Mouse (Mus musculus): ENCODE data around the gene Nkd2. TPM values are rescaled to one million over a fixed set of nuclear protein-coding genes. Genes with fewer than 3 reads are reported as not detected.

Nkd2 gene
- polyA plus RNA-seq, 1 experiment from 2014 or later: 49.9 TPM

DNA sequence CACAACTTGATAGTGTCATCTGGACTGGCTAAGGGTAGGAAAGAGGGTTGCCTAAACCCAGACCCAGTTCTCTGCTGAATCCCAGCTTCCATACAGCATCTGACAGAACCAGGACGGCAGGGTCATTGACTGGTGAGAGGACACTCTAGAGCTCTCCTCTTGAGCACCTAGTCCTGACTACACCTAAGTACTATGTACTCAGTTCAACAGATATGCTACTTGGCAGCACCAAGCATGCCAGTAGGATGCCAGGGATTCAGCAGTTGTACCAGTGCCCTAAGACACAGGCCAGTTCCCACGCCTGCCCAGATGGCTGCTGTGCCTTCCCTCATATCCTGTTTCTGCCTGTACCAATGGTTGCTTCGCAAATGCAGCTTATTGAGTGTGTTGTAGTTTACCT, 34.5 kb downstream of the Nkd2 start:
- Histone ChIP-seq H3K4me2 (ENCODE audit: low read depth, severe bottlenecking) (no peak overlapping the region), H3K4me1 (ENCODE audit: control insufficient read depth, insufficient read depth, low read length) (no peaks in the 10 kb centered on the region), H3K27ac (replicated peaks; ENCODE audit: low read depth, low read length) (no peak overlapping the region), H3K4me3 (ENCODE audit: low read depth, low read length) (no peak overlapping the region), H3K36me3 (ENCODE audit: control insufficient read depth, insufficient read depth, low read length) (peaks cover 34% of the 10 kb centered on the region), H3K9me3 (ENCODE audit: control insufficient read depth, low read length) (no peaks in the 10 kb centered on the region), H3K9ac (ENCODE audit: low read length) (no peak overlapping the region), H3K27me3 (ENCODE audit: control insufficient read depth, insufficient read depth, low read length) (no peaks in the 10 kb centered on the region)
- no peak for ATAC-seq (ENCODE audit: insufficient number of reproducible peaks, low FRiP score, low TSS enrichment, low read depth)
- WGBS: 86% methylated on average over 3 of the region's 3 CpGs
- no peak for DNase-seq (ENCODE audit: low spot score)

DNA sequence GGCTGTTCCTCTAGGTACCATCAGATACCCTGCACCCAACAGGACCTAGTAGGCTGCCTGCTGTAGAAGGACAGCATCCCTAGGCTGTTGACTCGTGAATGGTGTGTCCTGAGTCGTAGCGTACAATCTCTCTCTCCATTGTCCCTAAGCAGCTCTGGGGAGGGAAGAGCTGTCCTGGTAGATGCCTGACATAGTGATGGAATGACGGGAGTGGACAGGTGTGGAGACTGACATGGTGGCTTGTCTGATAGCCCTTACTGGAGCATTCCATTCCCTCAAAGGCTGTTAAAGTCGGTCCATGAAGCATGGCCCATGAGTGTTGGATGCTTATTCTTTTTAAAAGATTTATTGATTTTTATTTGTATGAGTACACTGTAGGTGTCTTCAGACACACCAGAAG, 42.5 kb downstream of the Nkd2 start:
- Histone ChIP-seq H3K9me3 (ENCODE audit: control insufficient read depth, low read length) (no peaks in the 10 kb centered on the region), H3K27ac (replicated peaks; ENCODE audit: low read depth, low read length) (no peak overlapping the region), H3K27me3 (ENCODE audit: control insufficient read depth, insufficient read depth, low read length) (no peaks in the 10 kb centered on the region), H3K9ac (ENCODE audit: low read length) (no peak overlapping the region), H3K4me3 (ENCODE audit: low read depth, low read length) (no peak overlapping the region), H3K36me3 (ENCODE audit: control insufficient read depth, insufficient read depth, low read length) (peaks cover 24% of the 10 kb centered on the region), H3K4me1 (ENCODE audit: control insufficient read depth, insufficient read depth, low read length) (no peaks in the 10 kb centered on the region), H3K4me2 (ENCODE audit: low read depth, severe bottlenecking) (no peak overlapping the region)
- WGBS: 96% methylated on average over 5 of the region's 5 CpGs
- DNase-seq (ENCODE audit: low spot score): no peak
- ATAC-seq (ENCODE audit: insufficient number of reproducible peaks, low FRiP score, low TSS enrichment, low read depth): no peak

DNA sequence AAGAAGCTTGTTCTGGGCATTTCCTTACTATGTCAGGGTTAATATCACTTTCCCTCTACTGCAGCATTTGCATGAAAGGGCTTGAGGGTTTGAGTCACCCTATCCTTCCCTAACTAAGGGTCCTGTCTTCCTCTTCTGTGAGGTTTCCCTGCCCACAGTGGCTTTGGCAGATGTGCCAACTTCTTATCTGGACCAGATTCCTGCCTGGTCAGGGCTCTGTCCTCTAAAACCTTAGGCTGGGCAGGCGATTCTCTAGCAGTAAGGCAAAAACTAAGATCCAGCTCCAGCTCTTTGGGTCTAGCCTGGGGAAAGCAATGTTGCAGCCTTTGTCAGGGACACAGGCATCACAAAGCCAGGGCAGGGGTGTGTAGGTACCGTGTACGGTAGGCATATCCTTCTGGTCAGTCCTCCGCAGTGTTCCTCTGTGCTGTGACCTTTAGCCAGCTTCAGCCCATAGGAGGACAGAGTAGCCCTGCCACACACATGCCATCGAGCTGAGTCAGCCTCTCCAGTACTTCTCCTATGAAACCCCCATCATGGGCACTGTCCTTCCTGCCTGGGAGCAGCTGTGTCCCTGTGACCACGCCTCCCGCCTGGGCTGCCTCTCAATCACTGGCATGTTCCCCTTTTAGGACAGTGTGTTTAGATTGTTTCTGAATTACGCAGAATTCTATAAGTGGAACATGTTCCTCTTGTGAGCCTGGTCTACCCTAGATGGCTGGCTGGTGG, 43.8 kb downstream of the Nkd2 start:
- Histone ChIP-seq H3K9ac (ENCODE audit: low read length) (no peak overlapping the region), H3K4me2 (ENCODE audit: low read depth, severe bottlenecking) (no peak overlapping the region), H3K27ac (replicated peaks; ENCODE audit: low read depth, low read length) (no peak overlapping the region), H3K4me3 (ENCODE audit: low read depth, low read length) (no peak overlapping the region), H3K36me3 (ENCODE audit: control insufficient read depth, insufficient read depth, low read length) (peaks cover 21% of the 10 kb centered on the region), H3K27me3 (ENCODE audit: control insufficient read depth, insufficient read depth, low read length) (no peaks in the 10 kb centered on the region), H3K4me1 (ENCODE audit: control insufficient read depth, insufficient read depth, low read length) (no peaks in the 10 kb centered on the region), H3K9me3 (ENCODE audit: control insufficient read depth, low read length) (no peaks in the 10 kb centered on the region)
- 92% methylated on average over 8 of the region's 8 CpGs for WGBS
- DNase-seq (ENCODE audit: low spot score) (no peak), ATAC-seq (ENCODE audit: insufficient number of reproducible peaks, low FRiP score, low TSS enrichment, low read depth) (no peak)

DNA sequence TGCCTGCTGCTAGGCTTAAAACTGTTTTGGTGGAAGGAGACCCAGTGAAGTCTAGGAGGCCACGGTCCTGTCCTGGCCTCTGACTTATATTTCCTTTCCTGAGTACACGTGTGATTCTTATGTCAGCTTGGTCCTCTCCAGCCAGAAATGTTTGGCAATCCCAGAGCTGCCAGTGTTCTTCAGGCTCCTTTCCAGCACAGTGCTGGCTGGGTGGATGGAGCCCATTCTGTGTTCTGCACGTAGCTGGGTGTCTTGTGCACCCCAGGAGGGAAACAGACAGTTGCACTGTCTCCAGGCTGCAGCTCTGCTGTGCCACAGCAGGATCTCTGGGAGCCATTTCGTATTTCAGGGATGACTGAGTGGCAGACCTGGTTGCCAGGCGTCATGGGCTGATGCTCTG, 48.3 kb downstream of the Nkd2 start:
- H3K9me3 ChIP-seq (ENCODE audit: control insufficient read depth, low read length): no peaks in the 10 kb centered on the region
- WGBS: 91% methylated on average over 5 of the region's 5 CpGs
- H3K36me3 ChIP-seq (ENCODE audit: control insufficient read depth, insufficient read depth, low read length): peaks cover 34% of the 10 kb centered on the region
- ATAC-seq (ENCODE audit: insufficient number of reproducible peaks, low FRiP score, low TSS enrichment, low read depth): no peak
- no peak overlapping the region for H3K27ac ChIP-seq (replicated peaks; ENCODE audit: low read depth, low read length)
- no peak overlapping the region for H3K4me3 ChIP-seq (ENCODE audit: low read depth, low read length)
- H3K4me2 ChIP-seq (ENCODE audit: low read depth, severe bottlenecking): no peak overlapping the region
- H3K9ac ChIP-seq (ENCODE audit: low read length): no peak overlapping the region
- no peaks in the 10 kb centered on the region for H3K27me3 ChIP-seq (ENCODE audit: control insufficient read depth, insufficient read depth, low read length)
- no peak for DNase-seq (ENCODE audit: low spot score)
- H3K4me1 ChIP-seq (ENCODE audit: control insufficient read depth, insufficient read depth, low read length): no peaks in the 10 kb centered on the region

DNA sequence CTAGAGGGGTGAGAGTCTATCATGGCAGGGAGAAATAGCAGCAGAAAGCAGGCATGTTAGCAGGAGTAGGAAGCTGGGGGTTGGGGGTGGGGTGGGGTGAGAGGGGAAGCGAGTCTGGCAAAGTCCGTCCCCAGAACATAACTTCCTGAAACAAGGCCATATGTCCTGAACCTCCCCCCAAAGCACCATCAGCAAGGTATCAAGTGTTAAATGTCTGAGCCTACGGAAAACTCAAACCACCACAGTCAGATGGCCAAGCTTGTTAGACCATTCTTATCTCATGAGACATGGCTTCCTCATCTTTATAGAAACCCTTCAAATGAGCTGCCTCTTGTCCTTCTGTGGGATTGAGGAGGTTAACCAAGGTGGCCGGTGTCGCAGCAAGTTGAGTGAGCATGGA, 54.3 kb downstream of the Nkd2 start:
- 92% methylated on average over 5 of the region's 5 CpGs for WGBS
- H3K9me3 ChIP-seq (ENCODE audit: control insufficient read depth, low read length): no peaks in the 10 kb centered on the region
- H3K9ac ChIP-seq (ENCODE audit: low read length): no peak overlapping the region
- no peak for ATAC-seq (ENCODE audit: insufficient number of reproducible peaks, low FRiP score, low TSS enrichment, low read depth)
- no peak for DNase-seq (ENCODE audit: low spot score)
- H3K27me3 ChIP-seq (ENCODE audit: control insufficient read depth, insufficient read depth, low read length): no peaks in the 10 kb centered on the region
- H3K4me3 ChIP-seq (ENCODE audit: low read depth, low read length): no peak overlapping the region
- H3K4me1 ChIP-seq (ENCODE audit: control insufficient read depth, insufficient read depth, low read length): no peaks in the 10 kb centered on the region
- no peak overlapping the region for H3K27ac ChIP-seq (replicated peaks; ENCODE audit: low read depth, low read length)
- no peak overlapping the region for H3K4me2 ChIP-seq (ENCODE audit: low read depth, severe bottlenecking)
- peaks cover 39% of the 10 kb centered on the region for H3K36me3 ChIP-seq (ENCODE audit: control insufficient read depth, insufficient read depth, low read length)

GRCm38 (mm10) chr13:73792176-73792575, 55.3 kb downstream of the Nkd2 start:
- Histone ChIP-seq H3K9ac (ENCODE audit: low read length) (no peak overlapping the region), H3K4me2 (ENCODE audit: low read depth, severe bottlenecking) (no peak overlapping the region), H3K4me1 (ENCODE audit: control insufficient read depth, insufficient read depth, low read length) (no peaks in the 10 kb centered on the region), H3K4me3 (ENCODE audit: low read depth, low read length) (no peak overlapping the region), H3K27ac (replicated peaks; ENCODE audit: low read depth, low read length) (no peak overlapping the region), H3K36me3 (ENCODE audit: control insufficient read depth, insufficient read depth, low read length) (peaks cover 35% of the 10 kb centered on the region), H3K9me3 (ENCODE audit: control insufficient read depth, low read length) (no peaks in the 10 kb centered on the region), H3K27me3 (ENCODE audit: control insufficient read depth, insufficient read depth, low read length) (no peaks in the 10 kb centered on the region)
- ATAC-seq (ENCODE audit: insufficient number of reproducible peaks, low FRiP score, low TSS enrichment, low read depth) (no peak), DNase-seq (ENCODE audit: low spot score) (no peak)
- WGBS: 93% methylated on average over 4 of the region's 4 CpGs

GRCm38 (mm10) chr13:73782486-73782885, 64.9 kb downstream of the Nkd2 start:
- Histone ChIP-seq H3K36me3 (ENCODE audit: control insufficient read depth, insufficient read depth, low read length) (peaks cover 10% of the 10 kb centered on the region), H3K9me3 (ENCODE audit: control insufficient read depth, low read length) (no peaks in the 10 kb centered on the region), H3K4me1 (ENCODE audit: control insufficient read depth, insufficient read depth, low read length) (0 out of 2 replicates have a peak, but pooled peaks cover 3% of the 10 kb centered on the region), H3K4me3 (ENCODE audit: low read depth, low read length) (no peak overlapping the region), H3K4me2 (ENCODE audit: low read depth, severe bottlenecking) (no peak overlapping the region), H3K27me3 (ENCODE audit: control insufficient read depth, insufficient read depth, low read length) (no peaks in the 10 kb centered on the region), H3K9ac (ENCODE audit: low read length) (no peak overlapping the region), H3K27ac (replicated peaks; ENCODE audit: low read depth, low read length) (no peak overlapping the region)
- WGBS: 50% methylated on average over 5 of the region's 5 CpGs
- DNase-seq (ENCODE audit: low spot score): no peak
- ATAC-seq (ENCODE audit: insufficient number of reproducible peaks, low FRiP score, low TSS enrichment, low read depth): no peak

- Histone ChIP-seq H3K4me1 (ENCODE audit: control insufficient read depth, insufficient read depth, low read length) (peaks cover 9% of the 10 kb centered on the region; the same call in 1 of the 2 replicates), H3K9me3 (ENCODE audit: control insufficient read depth, low read length) (no peaks in the 10 kb centered on the region), H3K4me3 (ENCODE audit: low read depth, low read length) (no peak overlapping the region), H3K4me2 (ENCODE audit: low read depth, severe bottlenecking) (no peak overlapping the region), H3K36me3 (ENCODE audit: control insufficient read depth, insufficient read depth, low read length) (peaks cover 4% of the 10 kb centered on the region; the same call in 1 of the 2 replicates), H3K9ac (ENCODE audit: low read length) (no peak overlapping the region), H3K27ac (replicated peaks; ENCODE audit: low read depth, low read length) (no peak overlapping the region), H3K27me3 (ENCODE audit: control insufficient read depth, insufficient read depth, low read length) (no peaks in the 10 kb centered on the region)
- DNase-seq (ENCODE audit: low spot score) (no peak), ATAC-seq (ENCODE audit: insufficient number of reproducible peaks, low FRiP score, low TSS enrichment, low read depth) (no peak)
- 77% methylated on average over 3 of the region's 3 CpGs for WGBS
Observed at GRCm38 (mm10) chr13:73777578-73777977, 69.9 kb downstream of the Nkd2 start.

- no peak overlapping the region for H3K27ac ChIP-seq (replicated peaks; ENCODE audit: low read depth, low read length)
- peaks cover 14% of the 10 kb centered on the region for H3K4me1 ChIP-seq (ENCODE audit: control insufficient read depth, insufficient read depth, low read length)
- no peak for DNase-seq (ENCODE audit: low spot score)
- no peak overlapping the region for H3K4me2 ChIP-seq (ENCODE audit: low read depth, severe bottlenecking)
- no peaks in the 10 kb centered on the region for H3K27me3 ChIP-seq (ENCODE audit: control insufficient read depth, insufficient read depth, low read length)
- 77% methylated on average over 4 of the region's 4 CpGs for WGBS
- ATAC-seq (ENCODE audit: insufficient number of reproducible peaks, low FRiP score, low TSS enrichment, low read depth): no peak
- no peak overlapping the region for H3K4me3 ChIP-seq (ENCODE audit: low read depth, low read length)
- H3K9me3 ChIP-seq (ENCODE audit: control insufficient read depth, low read length): no peaks in the 10 kb centered on the region
- no peak overlapping the region for H3K9ac ChIP-seq (ENCODE audit: low read length)
- H3K36me3 ChIP-seq (ENCODE audit: control insufficient read depth, insufficient read depth, low read length): peaks cover 4% of the 10 kb centered on the region; the same call in 1 of the 2 replicates
Observed at GRCm38 (mm10) chr13:73775786-73776185, 71.6 kb downstream of the Nkd2 start.

All from limb, embryonic 11.5 days (tissue).